ENCODE assay signal across 7 mouse cellular contexts in genomic region chr7:16781555-16781815, GRCm38 (mm10). TPM values are rescaled to one million over a fixed set of nuclear protein-coding genes. Genes with fewer than 3 reads are reported as not detected.
DNase-seq lines count a peak whose midpoint lies in the region; ATAC-seq and TF ChIP-seq lines count a peak whose summit lies in the region.

No protein-coding gene starts in this region.

- H3K4me2 ChIP-seq in lung, embryonic 15.5 days, result peak overlapping the region; percentile 96
- H3K4me2 ChIP-seq in embryonic facial prominence, embryonic 15.5 days (replicated peaks), result peak overlapping the region; percentile 99
- peak overlapping the region; percentile 100 for H3K4me2 ChIP-seq in limb, embryonic 12.5 days

- TF ChIP-seq CTCF in olfactory bulb, adult 2 months (IDR thresholded peaks at IDR 0.05; ENCODE audit: insufficient read depth, low read depth, low read length), result no peak

- H3K9ac ChIP-seq in lung, embryonic 15.5 days, result peak overlapping the region; percentile 78
- peak overlapping the region; percentile 51 for H3K9ac ChIP-seq in embryonic facial prominence, embryonic 15.5 days
- H3K9ac ChIP-seq in limb, embryonic 12.5 days (replicated peaks), result peak overlapping the region; percentile 81

- peak overlapping the region; percentile 64 for H3K27ac ChIP-seq in lung, embryonic 15.5 days
- peak overlapping the region; percentile 53; the same call in 1 of the 2 replicates for H3K27ac ChIP-seq in embryonic facial prominence, embryonic 15.5 days (replicated peaks)
- H3K27ac ChIP-seq in limb, embryonic 12.5 days, result peak overlapping the region; percentile 66
- no peak overlapping the region for H3K27ac ChIP-seq in olfactory bulb, adult 2 months (ENCODE audit: insufficient read depth, low read depth, low read length)

- under 1% methylated on average over 10 of the region's 10 CpGs for WGBS in lung, embryonic 15.5 days
- WGBS in embryonic facial prominence, embryonic 15.5 days, result 0% methylated on average over 10 of the region's 10 CpGs
- 0% methylated on average over 10 of the region's 10 CpGs for WGBS in limb, embryonic 12.5 days
- WGBS in olfactory bulb, adult 2 months, result 1% methylated on average over 10 of the region's 10 CpGs

- peaks cover 35% of the 10 kb centered on the region for H3K4me1 ChIP-seq in lung, embryonic 15.5 days
- H3K4me1 ChIP-seq in embryonic facial prominence, embryonic 15.5 days, result peaks cover 35% of the 10 kb centered on the region
- peaks cover 34% of the 10 kb centered on the region for H3K4me1 ChIP-seq in limb, embryonic 12.5 days (replicated peaks)
- H3K4me1 ChIP-seq in olfactory bulb, adult 2 months (ENCODE audit: control insufficient read depth, insufficient read depth, low read length), result peaks cover 22% of the 10 kb centered on the region

- no peaks in the 10 kb centered on the region for H3K27me3 ChIP-seq in lung, embryonic 15.5 days
- no peaks in the 10 kb centered on the region for H3K27me3 ChIP-seq in embryonic facial prominence, embryonic 15.5 days
- no peaks in the 10 kb centered on the region for H3K27me3 ChIP-seq in limb, embryonic 12.5 days

- ATAC-seq in lung, embryonic 15.5 days (ENCODE audit: borderline replicate concordance, extremely low read depth, low FRiP score, low TSS enrichment), result no peak; the same call in 1 of the 2 replicates
- no peak for ATAC-seq in embryonic facial prominence, embryonic 15.5 days (ENCODE audit: insufficient number of reproducible peaks, low FRiP score, low TSS enrichment, low read depth)
- ATAC-seq in limb, embryonic 12.5 days (ENCODE audit: insufficient number of reproducible peaks, insufficient read depth, low FRiP score, low TSS enrichment, low read depth), result no peak

- H3K4me3 ChIP-seq in lung, embryonic 15.5 days, result peak overlapping the region; percentile 60
- H3K4me3 ChIP-seq in embryonic facial prominence, embryonic 15.5 days (replicated peaks), result peak overlapping the region; percentile 62
- H3K4me3 ChIP-seq in limb, embryonic 12.5 days (replicated peaks), result peak overlapping the region; percentile 80
- peak overlapping the region; percentile 50 for H3K4me3 ChIP-seq in olfactory bulb, adult 2 months (ENCODE audit: insufficient read depth, low read depth, low read length)

- H3K9me3 ChIP-seq in lung, embryonic 15.5 days, result no peaks in the 10 kb centered on the region
- no peaks in the 10 kb centered on the region for H3K9me3 ChIP-seq in embryonic facial prominence, embryonic 15.5 days (replicated peaks)
- no peaks in the 10 kb centered on the region for H3K9me3 ChIP-seq in limb, embryonic 12.5 days

- TF ChIP-seq POLR2A in olfactory bulb, adult 2 months (IDR thresholded peaks at IDR 0.05; ENCODE audit: insufficient read depth, low read depth, low read length), result no peak

- DNase-seq in lung, postnatal 4 days, result no peak
- DNase-seq in spleen, postnatal 36 days (ENCODE audit: low spot score in 2 of 2), result no peak
- DNase-seq in urinary bladder, postnatal 14 days (ENCODE audit: low spot score), result no peak

- H3K36me3 ChIP-seq in lung, embryonic 15.5 days, result no peaks in the 10 kb centered on the region
- no peaks in the 10 kb centered on the region for H3K36me3 ChIP-seq in embryonic facial prominence, embryonic 15.5 days
- H3K36me3 ChIP-seq in limb, embryonic 12.5 days, result peaks cover 5% of the 10 kb centered on the region; the same call in 1 of the 2 replicates

RNA-seq across cellular contexts. Expression of gene Slc1a5, which starts 0.3 kb away (rescaled TPM):
- 53.7 and 54.5 TPM in 2 replicates for polyA plus RNA-seq in lung, embryonic 15.5 days (2015; fragmentation: Nextera tagmentation; extraction: Ambion mirVana)
- polyA plus RNA-seq in embryonic facial prominence, embryonic 15.5 days (2015; fragmentation: Nextera tagmentation; extraction: Ambion mirVana), result 34.5 and 35.5 TPM in 2 replicates
- 43.7 and 48.7 TPM in 2 replicates for polyA plus RNA-seq in limb, embryonic 12.5 days (2016; fragmentation: Nextera tagmentation; extraction: Ambion mirVana)
- polyA plus RNA-seq in olfactory bulb, adult 2 months (2012; ENCODE audit: insufficient read depth, insufficient read length, low replicate concordance, missing spikeins), result not detected in 2 replicates

RNA-seq across cellular contexts. Expression of gene Strn4, which starts 34.2 kb away (rescaled TPM):
- polyA plus RNA-seq in lung, embryonic 15.5 days (2015; fragmentation: Nextera tagmentation; extraction: Ambion mirVana), result 102 TPM in 2 replicates
- 108 and 114 TPM in 2 replicates for polyA plus RNA-seq in embryonic facial prominence, embryonic 15.5 days (2015; fragmentation: Nextera tagmentation; extraction: Ambion mirVana)
- polyA plus RNA-seq in limb, embryonic 12.5 days (2016; fragmentation: Nextera tagmentation; extraction: Ambion mirVana), result 148 and 155 TPM in 2 replicates
- not detected in 2 replicates for polyA plus RNA-seq in olfactory bulb, adult 2 months (2012; ENCODE audit: insufficient read depth, insufficient read length, low replicate concordance, missing spikeins)

RNA-seq across cellular contexts. Expression of gene Fkrp, which starts 35.0 kb away (rescaled TPM):
- 28.9 and 30.6 TPM in 2 replicates for polyA plus RNA-seq in lung, embryonic 15.5 days (2015; fragmentation: Nextera tagmentation; extraction: Ambion mirVana)
- 27.8 and 30.3 TPM in 2 replicates for polyA plus RNA-seq in embryonic facial prominence, embryonic 15.5 days (2015; fragmentation: Nextera tagmentation; extraction: Ambion mirVana)
- 33.1 and 34.8 TPM in 2 replicates for polyA plus RNA-seq in limb, embryonic 12.5 days (2016; fragmentation: Nextera tagmentation; extraction: Ambion mirVana)
- polyA plus RNA-seq in olfactory bulb, adult 2 months (2012; ENCODE audit: insufficient read depth, insufficient read length, low replicate concordance, missing spikeins), result not detected in 2 replicates

RNA-seq across cellular contexts. Expression of gene Ap2s1, which starts 43.3 kb away (rescaled TPM):
- polyA plus RNA-seq in lung, embryonic 15.5 days (2015; fragmentation: Nextera tagmentation; extraction: Ambion mirVana), result 280 and 291 TPM in 2 replicates
- polyA plus RNA-seq in embryonic facial prominence, embryonic 15.5 days (2015; fragmentation: Nextera tagmentation; extraction: Ambion mirVana), result 273 and 275 TPM in 2 replicates
- polyA plus RNA-seq in limb, embryonic 12.5 days (2016; fragmentation: Nextera tagmentation; extraction: Ambion mirVana), result 239 and 245 TPM in 2 replicates
- polyA plus RNA-seq in olfactory bulb, adult 2 months (2012; ENCODE audit: insufficient read depth, insufficient read length, low replicate concordance, missing spikeins), result not detected in 2 replicates

RNA-seq across cellular contexts. Expression of gene Ceacam9, which starts 59.8 kb away (rescaled TPM):
- polyA plus RNA-seq in lung, embryonic 15.5 days (2015; fragmentation: Nextera tagmentation; extraction: Ambion mirVana), result not detected in 2 replicates
- not detected in 2 replicates for polyA plus RNA-seq in embryonic facial prominence, embryonic 15.5 days (2015; fragmentation: Nextera tagmentation; extraction: Ambion mirVana)
- not detected in 2 replicates for polyA plus RNA-seq in limb, embryonic 12.5 days (2016; fragmentation: Nextera tagmentation; extraction: Ambion mirVana)
- polyA plus RNA-seq in olfactory bulb, adult 2 months (2012; ENCODE audit: insufficient read depth, insufficient read length, low replicate concordance, missing spikeins), result not detected in 2 replicates

Comparison
In these comparisons a context has a peak if more than half of its experiments do, and no peak if none do; other contexts are left out.
1. RNA of gene Slc1a5, which starts 0.3 kb away (polyA plus RNA-seq): 53.7 to 54.5 TPM in lung, embryonic 15.5 days, 43.7 to 48.7 TPM in limb, embryonic 12.5 days and 34.5 to 35.5 TPM in embryonic facial prominence, embryonic 15.5 days; not detected in olfactory bulb, adult 2 months; every median in the first group is over 10 times any median in the second.
2. Peak in every context shown above with its lines, with median percentiles within 50 percentile points of each other: H3K4me2 ChIP-seq, H3K4me3 ChIP-seq and H3K9ac ChIP-seq.